Mouse (Mus musculus): ENCODE measurements around the gene Lypla2. TPM values are rescaled to one million over a fixed set of nuclear protein-coding genes. Genes with fewer than 3 reads are reported as not detected.

The Lypla2 gene
- total RNA-seq (2023) = 95.1 TPM

GRCm38 (mm10) chr4:135972556-135972906 is at the start of gene Lypla2:
Gene Lypla2, minus strand, starts transcription at chr4:135972626.

DNA sequence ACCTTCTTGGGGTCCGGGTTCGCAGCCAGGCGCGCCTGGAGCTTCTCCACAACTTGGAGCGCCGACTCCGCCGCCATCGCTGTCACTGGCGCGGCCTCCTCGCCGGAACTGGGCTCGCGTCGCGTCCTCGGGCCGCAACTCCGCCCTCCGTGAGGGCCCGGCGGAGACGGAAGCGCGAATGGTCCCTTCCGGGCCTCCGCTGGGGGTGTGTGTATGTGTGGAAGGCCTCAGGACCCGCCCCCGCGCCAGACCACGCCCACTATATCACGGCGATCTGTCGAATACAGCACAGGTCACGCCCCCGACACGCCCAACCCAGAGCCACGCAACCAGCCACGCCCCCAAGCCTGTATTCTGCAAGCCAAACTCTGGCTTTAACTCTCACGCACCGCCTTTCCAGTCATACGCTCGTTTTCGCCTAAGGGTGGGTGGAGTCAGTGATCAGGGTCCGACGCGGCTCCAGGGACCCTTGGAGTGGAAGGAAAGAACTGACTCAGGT is 49.2 kb upstream of the Lypla2 start, which contains the start of gene Eloa:
Gene Eloa, minus strand, starts transcription at position 215 of the 499 bp plus-strand sequence.

DNA sequence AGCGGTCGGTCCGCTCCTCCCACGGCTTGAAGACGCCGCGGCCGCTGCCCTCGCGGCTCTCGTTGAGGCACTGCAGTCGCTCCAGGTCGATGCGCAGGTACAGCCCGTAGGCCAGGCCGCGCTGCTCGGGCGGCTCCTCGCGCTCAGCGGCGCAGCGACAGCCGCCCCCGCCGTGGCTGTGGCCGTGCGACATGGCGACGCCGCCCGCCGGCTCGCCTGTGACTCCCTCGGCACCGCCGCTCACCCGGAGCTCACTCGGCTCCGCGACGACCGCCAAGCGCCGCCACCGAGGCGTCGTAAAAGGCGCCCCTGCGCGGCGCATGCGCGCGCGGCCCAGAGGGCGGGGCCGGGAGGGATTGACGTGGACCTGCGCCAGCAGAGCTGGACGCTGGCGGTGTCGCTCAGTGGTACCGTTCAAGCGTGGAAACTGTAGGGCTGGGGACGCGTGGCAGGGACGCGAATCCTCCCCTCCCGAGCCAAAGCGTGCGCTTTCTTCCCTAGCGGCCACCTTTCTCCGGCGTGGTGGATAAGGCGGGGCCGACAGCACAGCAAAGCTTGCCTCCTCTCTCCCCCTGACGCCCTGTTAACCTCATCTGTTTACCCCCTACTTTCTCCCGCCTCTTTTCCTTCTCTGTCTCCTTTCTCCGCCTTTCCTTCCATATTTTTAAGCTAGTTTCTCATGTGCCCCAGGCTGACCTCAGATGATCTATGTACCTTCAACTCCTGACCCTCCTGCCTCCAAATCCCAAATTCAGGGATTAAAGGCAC is 14.7 kb upstream of the Lypla2 start, which contains the start of gene Pithd1:
Gene Pithd1, minus strand, starts transcription at position 322 of the 768 bp plus-strand sequence.

DNA sequence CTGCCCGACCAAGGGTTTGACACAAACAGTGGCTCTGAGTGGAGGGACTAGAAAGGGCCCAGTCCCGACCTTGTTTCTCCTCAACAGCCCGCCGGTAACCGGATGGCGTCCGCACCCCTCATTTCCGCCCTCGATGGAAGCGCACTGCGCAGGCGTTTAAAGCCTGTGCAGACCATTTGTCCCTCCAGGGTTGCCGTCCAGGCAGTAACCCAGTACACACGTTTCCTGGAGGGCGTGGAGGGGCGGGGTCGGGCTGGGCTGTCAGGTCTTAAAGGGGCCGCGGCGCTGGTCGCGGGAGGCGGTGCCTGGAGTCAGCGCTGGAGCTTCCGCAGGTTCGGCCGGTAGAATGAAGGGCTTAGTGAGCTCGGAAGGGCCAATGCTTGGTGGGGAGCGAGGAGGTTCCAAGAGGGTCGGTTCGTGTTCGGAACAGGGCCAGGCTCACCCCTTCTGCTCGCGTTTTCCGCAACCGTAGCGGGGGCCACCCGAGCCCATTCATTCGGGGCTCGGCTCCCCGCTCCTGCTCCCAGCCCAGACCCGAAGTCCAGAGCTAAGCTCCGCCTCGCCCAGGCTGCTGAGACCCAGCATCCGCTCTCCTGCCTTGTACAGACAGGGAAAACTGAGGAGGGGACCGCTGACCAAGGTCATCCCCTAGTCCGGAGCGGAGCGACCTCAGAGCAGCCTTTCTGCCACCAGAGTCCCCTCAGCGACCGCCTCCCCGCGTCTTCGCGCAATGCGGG is 8.8 kb downstream of the Lypla2 start, which contains the start of gene Gale:
Gene Gale, plus strand, starts transcription at position 271 of the 737 bp plus-strand sequence.

GRCm38 (mm10) chr4:135946278-135946658 is 26.2 kb downstream of the Lypla2 start, which contains the start of gene Hmgcl:
Gene Hmgcl, plus strand, starts transcription at chr4:135946448.

GRCm38 (mm10) chr4:135920304-135921241 is 51.9 kb downstream of the Lypla2 start, which contains the start of gene Fuca1:
Gene Fuca1, plus strand, starts transcription at chr4:135920735.

Other genes starting within 250 kb of the Lypla2 start
- gene Il22ra1, start 244.5 kb downstream of the Lypla2 start, total RNA-seq (2023) = not detected
- gene Myom3, start 212.9 kb downstream of the Lypla2 start, total RNA-seq (2023) = not detected
- gene Srsf10, start 116.9 kb downstream of the Lypla2 start, total RNA-seq (2023) = 163 TPM
- gene Pnrc2, start 98.8 kb downstream of the Lypla2 start, total RNA-seq (2023) = 85.2 TPM
- gene Cnr2, start 77.2 kb downstream of the Lypla2 start, total RNA-seq (2023) = 20.3 TPM
- gene Fuca1, start 51.9 kb downstream of the Lypla2 start, total RNA-seq (2023) = 49.2 TPM
- 27.3 TPM for gene Hmgcl, start 26.2 kb downstream of the Lypla2 start, total RNA-seq (2023)
- gene Gale, start 8.9 kb downstream of the Lypla2 start, total RNA-seq (2023) = 6.7 TPM
- gene Pithd1, start 14.6 kb upstream of the Lypla2 start, total RNA-seq (2023) = 27.2 TPM
- 36.0 TPM for gene Eloa, start 49.1 kb upstream of the Lypla2 start, total RNA-seq (2023)
- 1,200 TPM for gene Rpl11, start 80.8 kb upstream of the Lypla2 start, total RNA-seq (2023)
- 18.5 TPM for gene Id3, start 170.9 kb upstream of the Lypla2 start, total RNA-seq (2023)
- 11.7 TPM for gene E2f2, start 199.8 kb upstream of the Lypla2 start, total RNA-seq (2023)
- 0.35 TPM for gene Asap3, start 233.7 kb upstream of the Lypla2 start, total RNA-seq (2023)

Data from CD4-positive naive resting alpha-beta T cell, adult 76 days (primary cell).